Mouse (Mus musculus): ENCODE measurements around the gene Sema6c. TPM values are rescaled to one million over a fixed set of nuclear protein-coding genes. Genes with fewer than 3 reads are reported as not detected.

Gene Sema6c
- polyA plus RNA-seq, 1 experiment from 2014 or later = 5.3 TPM

DNA sequence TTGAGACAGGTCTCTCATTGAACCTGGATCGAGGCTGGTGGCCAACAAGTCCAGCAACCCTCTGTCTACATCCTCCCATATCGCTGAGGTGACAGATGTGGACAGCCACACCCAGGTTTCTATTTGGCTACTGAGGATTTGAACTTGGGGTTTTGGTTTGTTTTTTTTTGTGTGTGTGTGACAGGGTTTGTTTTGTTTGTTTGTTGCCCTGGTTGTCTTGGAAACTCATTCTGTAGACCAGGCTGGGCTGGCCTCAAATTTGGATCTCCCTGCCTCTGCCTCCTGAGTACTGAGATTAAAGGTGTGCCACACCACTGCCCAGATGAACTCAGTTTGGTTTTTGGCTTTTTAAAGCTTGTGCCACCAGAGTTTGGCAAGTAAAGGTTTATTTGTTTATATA, 62.8 kb downstream of the Sema6c start:
- no peak overlapping the region for H3K27ac ChIP-seq (ENCODE audit: low read depth)
- no peaks in the 10 kb centered on the region for H3K27me3 ChIP-seq (replicated peaks; ENCODE audit: control insufficient read depth, insufficient read depth, low read length)
- no peak overlapping the region for H3K4me2 ChIP-seq (ENCODE audit: low read length)
- peaks cover 8% of the 10 kb centered on the region; the same call in 1 of the 2 replicates for H3K4me1 ChIP-seq (replicated peaks; ENCODE audit: control insufficient read depth, insufficient read depth, low read length)
- H3K4me3 ChIP-seq (ENCODE audit: low read depth, low read length) = no peak overlapping the region
- H3K9ac ChIP-seq (ENCODE audit: low read length) = no peak overlapping the region
- no peaks in the 10 kb centered on the region for H3K9me3 ChIP-seq (ENCODE audit: control insufficient read depth, low read length)
- peaks cover 49% of the 10 kb centered on the region for H3K36me3 ChIP-seq (ENCODE audit: control insufficient read depth, insufficient read depth, low read length)
- no peak for ATAC-seq (replicated peaks; ENCODE audit: low FRiP score, low TSS enrichment, low read depth)
- WGBS = 89% methylated on average over 2 of the region's 2 CpGs
- no peak for DNase-seq (ENCODE audit: low spot score)

Small RNA genes lying within 50 kb of the gene (microRNA-seq; reads per million reads assigned to microRNA genes)
- gene Mir8099-1 = not detected

Other genes starting within 250 kb of the Sema6c start
- 74.2 and 74.5 TPM in 2 replicates for gene Selenbp1, start 227.4 kb upstream of the Sema6c start, polyA plus RNA-seq (2014; fragmentation: Nextera tagmentation; extraction: Ambion mirVana)
- 9.7 and 10.1 TPM in 2 replicates for gene Rfx5, start 206.4 kb upstream of the Sema6c start, polyA plus RNA-seq (2014; fragmentation: Nextera tagmentation; extraction: Ambion mirVana)
- 24.1 and 24.8 TPM in 2 replicates for gene Pi4kb, start 185.7 kb upstream of the Sema6c start, polyA plus RNA-seq (2014; fragmentation: Nextera tagmentation; extraction: Ambion mirVana)
- 23.9 and 27.8 TPM in 2 replicates for gene Zfp687, start 145.0 kb upstream of the Sema6c start, polyA plus RNA-seq (2014; fragmentation: Nextera tagmentation; extraction: Ambion mirVana)
- gene Psmd4, start 117.8 kb upstream of the Sema6c start, polyA plus RNA-seq (2014; fragmentation: Nextera tagmentation; extraction: Ambion mirVana) = 237 and 260 TPM in 2 replicates
- 12.5 and 16.0 TPM in 2 replicates for gene Pip5k1a, start 53.5 kb upstream of the Sema6c start, polyA plus RNA-seq (2014; fragmentation: Nextera tagmentation; extraction: Ambion mirVana)
- gene Vps72, start 49.4 kb upstream of the Sema6c start, polyA plus RNA-seq (2014; fragmentation: Nextera tagmentation; extraction: Ambion mirVana) = 143 and 149 TPM in 2 replicates
- gene Tmod4, start 36.0 kb upstream of the Sema6c start, polyA plus RNA-seq (2014; fragmentation: Nextera tagmentation; extraction: Ambion mirVana) = 0.91 and 1.7 TPM in 2 replicates
- 70.3 and 72.9 TPM in 2 replicates for gene Scnm1, start 26.4 kb upstream of the Sema6c start, polyA plus RNA-seq (2014; fragmentation: Nextera tagmentation; extraction: Ambion mirVana)
- gene Lysmd1, start 26.4 kb upstream of the Sema6c start, polyA plus RNA-seq (2014; fragmentation: Nextera tagmentation; extraction: Ambion mirVana) = 8.0 and 10.1 TPM in 2 replicates
- gene Tnfaip8l2, start 18.1 kb upstream of the Sema6c start, polyA plus RNA-seq (2014; fragmentation: Nextera tagmentation; extraction: Ambion mirVana) = 3.2 TPM in 2 replicates
- 10.8 and 10.9 TPM in 2 replicates for gene Gabpb2, start 57.5 kb downstream of the Sema6c start, polyA plus RNA-seq (2014; fragmentation: Nextera tagmentation; extraction: Ambion mirVana)
- 92.6 and 98.7 TPM in 2 replicates for gene Cdc42se1, start 68.3 kb downstream of the Sema6c start, polyA plus RNA-seq (2014; fragmentation: Nextera tagmentation; extraction: Ambion mirVana)
- gene Mllt11, start 71.7 kb downstream of the Sema6c start, polyA plus RNA-seq (2014; fragmentation: Nextera tagmentation; extraction: Ambion mirVana) = 38.5 and 38.9 TPM in 2 replicates
- 0.26 and 0.40 TPM in 2 replicates for gene Gm128, start 81.1 kb downstream of the Sema6c start, polyA plus RNA-seq (2014; fragmentation: Nextera tagmentation; extraction: Ambion mirVana)
- gene Bnipl, start 90.7 kb downstream of the Sema6c start, polyA plus RNA-seq (2014; fragmentation: Nextera tagmentation; extraction: Ambion mirVana) = 1.0 and 1.7 TPM in 2 replicates
- 38.5 and 39.8 TPM in 2 replicates for gene Mindy1, start 120.9 kb downstream of the Sema6c start, polyA plus RNA-seq (2014; fragmentation: Nextera tagmentation; extraction: Ambion mirVana)
- gene Prune1, start 121.6 kb downstream of the Sema6c start, polyA plus RNA-seq (2014; fragmentation: Nextera tagmentation; extraction: Ambion mirVana) = 16.5 and 20.6 TPM in 2 replicates
- gene Anxa9, start 146.7 kb downstream of the Sema6c start, polyA plus RNA-seq (2014; fragmentation: Nextera tagmentation; extraction: Ambion mirVana) = 1.5 and 1.6 TPM in 2 replicates
- 130 and 143 TPM in 2 replicates for gene Cers2, start 154.3 kb downstream of the Sema6c start, polyA plus RNA-seq (2014; fragmentation: Nextera tagmentation; extraction: Ambion mirVana)
- gene Setdb1, start 196.7 kb downstream of the Sema6c start, polyA plus RNA-seq (2014; fragmentation: Nextera tagmentation; extraction: Ambion mirVana) = 45.2 and 51.3 TPM in 2 replicates
- gene 4930558C23Rik, start 242.4 kb downstream of the Sema6c start, polyA plus RNA-seq (2014; fragmentation: Nextera tagmentation; extraction: Ambion mirVana) = not detected in 2 replicates

Data from intestine, embryonic 14.5 days (tissue).